Mouse (Mus musculus): ENCODE data around the gene Gm527. TPM values are rescaled to one million over a fixed set of nuclear protein-coding genes. Genes with fewer than 3 reads are reported as not detected.

Gm527 gene
- polyA plus RNA-seq, 1 experiment, result 0.58 TPM

- no peak for DNase-seq (ENCODE audit: low read depth in 1 of 2, low spot score in 2 of 2)
- H3K4me3 ChIP-seq (ENCODE audit: extremely low read depth, insufficient read depth, insufficient read length), result no peak overlapping the region
- H3K27me3 ChIP-seq (ENCODE audit: control insufficient read depth, insufficient read depth, low read length), result peaks cover 4% of the 10 kb centered on the region; the same call in 1 of the 2 replicates
- H3K27ac ChIP-seq (ENCODE audit: insufficient read depth, low read length), result no peak overlapping the region
- TF ChIP-seq POLR2A (IDR thresholded peaks at IDR 0.05; ENCODE audit: low read depth, low read length) (no peak), CTCF (IDR thresholded peaks at IDR 0.05; ENCODE audit: extremely low read depth, insufficient read depth, insufficient read length, insufficient replicate concordance) (no peak)
- no peaks in the 10 kb centered on the region for H3K4me1 ChIP-seq (ENCODE audit: control insufficient read depth, insufficient read depth, insufficient read length)
- H3K36me3 ChIP-seq (ENCODE audit: control insufficient read depth, insufficient read depth, low read length), result no peaks in the 10 kb centered on the region
Measured at GRCm38 (mm10) chr12:64916735-64917134, 971 bp upstream of the Gm527 start.

- no peaks in the 10 kb centered on the region for H3K27me3 ChIP-seq (ENCODE audit: control insufficient read depth, insufficient read depth, low read length)
- no peaks in the 10 kb centered on the region; the same call in 1 of the 2 replicates for H3K36me3 ChIP-seq (ENCODE audit: control insufficient read depth, insufficient read depth, low read length)
- DNase-seq (ENCODE audit: low read depth in 1 of 2, low spot score in 2 of 2), result no peak
- TF ChIP-seq CTCF (IDR thresholded peaks at IDR 0.05; ENCODE audit: extremely low read depth, insufficient read depth, insufficient read length, insufficient replicate concordance) (no peak), POLR2A (IDR thresholded peaks at IDR 0.05; ENCODE audit: low read depth, low read length) (no peak)
- H3K4me1 ChIP-seq (ENCODE audit: control insufficient read depth, insufficient read depth, insufficient read length), result no peaks in the 10 kb centered on the region
- 88% methylated on average over 2 of the region's 2 CpGs for WGBS
- H3K4me3 ChIP-seq (ENCODE audit: extremely low read depth, insufficient read depth, insufficient read length), result no peak overlapping the region
- H3K27ac ChIP-seq (ENCODE audit: insufficient read depth, low read length), result no peak overlapping the region
Measured at GRCm38 (mm10) chr12:64937493-64937892, 19.8 kb downstream of the Gm527 start.

- Histone ChIP-seq H3K27ac (ENCODE audit: insufficient read depth, low read length) (peak overlapping the region; percentile 75; the same call in 1 of the 2 replicates), H3K4me1 (ENCODE audit: control insufficient read depth, insufficient read depth, insufficient read length) (peaks cover 4% of the 10 kb centered on the region; the same call in 1 of the 2 replicates), H3K4me3 (ENCODE audit: extremely low read depth, insufficient read depth, insufficient read length) (peak overlapping the region; percentile 87), H3K27me3 (ENCODE audit: control insufficient read depth, insufficient read depth, low read length) (no peaks in the 10 kb centered on the region), H3K36me3 (ENCODE audit: control insufficient read depth, insufficient read depth, low read length) (no peaks in the 10 kb centered on the region)
- no peak for DNase-seq (ENCODE audit: low read depth in 1 of 2, low spot score in 2 of 2)
- TF ChIP-seq CTCF (IDR thresholded peaks at IDR 0.05; ENCODE audit: extremely low read depth, insufficient read depth, insufficient read length, insufficient replicate concordance) (no peak), POLR2A (IDR thresholded peaks at IDR 0.05; ENCODE audit: low read depth, low read length) (no peak)
- 8% methylated on average over 4 of the region's 4 CpGs for WGBS
Measured at GRCm38 (mm10) chr12:64964560-64964959, 46.9 kb downstream of the Gm527 start.

- peak; percentile 99 to 100 for DNase-seq (ENCODE audit: low read depth in 1 of 2, low spot score in 2 of 2)
- no peaks in the 10 kb centered on the region for H3K27me3 ChIP-seq (ENCODE audit: control insufficient read depth, insufficient read depth, low read length)
- H3K27ac ChIP-seq (ENCODE audit: insufficient read depth, low read length), result peak within 1 kb of the TSS; percentile 75
- H3K36me3 ChIP-seq (ENCODE audit: control insufficient read depth, insufficient read depth, low read length), result no peaks in the 10 kb centered on the region
- TF ChIP-seq POLR2A (IDR thresholded peaks at IDR 0.05; ENCODE audit: low read depth, low read length) (peak; percentile 71), CTCF (IDR thresholded peaks at IDR 0.05; ENCODE audit: extremely low read depth, insufficient read depth, insufficient read length, insufficient replicate concordance) (no peak)
- peaks cover 4% of the 10 kb centered on the region; the same call in 1 of the 2 replicates for H3K4me1 ChIP-seq (ENCODE audit: control insufficient read depth, insufficient read depth, insufficient read length)
- H3K4me3 ChIP-seq (ENCODE audit: extremely low read depth, insufficient read depth, insufficient read length), result peak within 1 kb of the TSS; percentile 90
- under 1% methylated on average over 45 of the region's 45 CpGs for WGBS
Measured at GRCm38 (mm10) chr12:64965124-64966026, 47.7 kb downstream of the Gm527 start, which contains the start of the genes Klhl28 and Togaram1. TSS of gene Klhl28 (minus strand) at chr12:64965534. TSS of gene Togaram1 (plus strand) at chr12:64965804.

GRCm38 (mm10) chr12:64966101-64966631 lies 48.5 kb downstream of the Gm527 start:
- Histone ChIP-seq H3K4me1 (ENCODE audit: control insufficient read depth, insufficient read depth, insufficient read length) (peaks cover 4% of the 10 kb centered on the region; the same call in 1 of the 2 replicates), H3K4me3 (ENCODE audit: extremely low read depth, insufficient read depth, insufficient read length) (peak overlapping the region; percentile 90), H3K36me3 (ENCODE audit: control insufficient read depth, insufficient read depth, low read length) (no peaks in the 10 kb centered on the region), H3K27me3 (ENCODE audit: control insufficient read depth, insufficient read depth, low read length) (no peaks in the 10 kb centered on the region), H3K27ac (ENCODE audit: insufficient read depth, low read length) (peak overlapping the region; percentile 69)
- TF ChIP-seq POLR2A (IDR thresholded peaks at IDR 0.05; ENCODE audit: low read depth, low read length) (no peak), CTCF (IDR thresholded peaks at IDR 0.05; ENCODE audit: extremely low read depth, insufficient read depth, insufficient read length, insufficient replicate concordance) (no peak)
- peak in 1 of 2 experiments; percentile 38 for DNase-seq (ENCODE audit: low read depth in 1 of 2, low spot score in 2 of 2)
- WGBS, result under 1% methylated on average over 44 of the region's 44 CpGs

GRCm38 (mm10) chr12:64966652-64967435 lies 49.1 kb downstream of the Gm527 start:
- H3K27me3 ChIP-seq (ENCODE audit: control insufficient read depth, insufficient read depth, low read length), result no peaks in the 10 kb centered on the region
- TF ChIP-seq CTCF (IDR thresholded peaks at IDR 0.05; ENCODE audit: extremely low read depth, insufficient read depth, insufficient read length, insufficient replicate concordance), result no peak
- TF ChIP-seq POLR2A (IDR thresholded peaks at IDR 0.05; ENCODE audit: low read depth, low read length), result no peak
- 0 out of 2 replicates have a peak overlapping the region, but pooled peaks have one; percentile 69 for H3K27ac ChIP-seq (ENCODE audit: insufficient read depth, low read length)
- H3K4me3 ChIP-seq (ENCODE audit: extremely low read depth, insufficient read depth, insufficient read length), result peak overlapping the region; percentile 90
- DNase-seq (ENCODE audit: low read depth in 1 of 2, low spot score in 2 of 2), result no peak
- H3K4me1 ChIP-seq (ENCODE audit: control insufficient read depth, insufficient read depth, insufficient read length), result peaks cover 4% of the 10 kb centered on the region; the same call in 1 of the 2 replicates
- no peaks in the 10 kb centered on the region for H3K36me3 ChIP-seq (ENCODE audit: control insufficient read depth, insufficient read depth, low read length)
- 3% methylated on average over 19 of the region's 19 CpGs for WGBS
